Mouse (Mus musculus) neural tube, embryonic 13.5 days (tissue): ENCODE measurements around the gene Erich4. TPM values are rescaled to one million over a fixed set of nuclear protein-coding genes. Genes with fewer than 3 reads are reported as not detected.
A peak's percentile ranks its signal among the peaks of the same experiment; 100 is the strongest.

Experiments
- ATAC-seq: fragments of 200-750 bp; cut with Nextera tagmentation; 2 replicates; pipeline ENCODE4 v1.8.0; 2017; ENCODE audit warnings: low read depth, mild to moderate bottlenecking, moderate TSS enrichment, moderate library complexity
- H3K27ac ChIP-seq: fragments of 300-500 bp; sonication (generic); replicated peaks from 2 replicates; pipeline ENCODE4 v1.5.1; 2015; ENCODE audit warnings: moderate library complexity, mild to moderate bottlenecking, inconsistent platforms
- H3K27me3 ChIP-seq: fragments of 300-500 bp; sonication (generic); 2 replicates; pipeline ENCODE4 v1.6.1; 2015; ENCODE audit warnings: mild to moderate bottlenecking, inconsistent platforms
- H3K36me3 ChIP-seq: fragments of 300-500 bp; sonication (generic); 2 replicates; pipeline ENCODE4 v1.6.1; 2015; ENCODE audit warnings: mild to moderate bottlenecking, inconsistent platforms
- H3K4me1 ChIP-seq: fragments of 300-500 bp; sonication (generic); replicated peaks from 2 replicates; pipeline ENCODE4 v1.6.1; 2015; ENCODE audit warnings: inconsistent platforms
- H3K4me2 ChIP-seq: fragments of 300-500 bp; sonication (generic); 2 replicates; pipeline ENCODE4 v1.6.1; 2015; ENCODE audit warnings: inconsistent platforms, mild to moderate bottlenecking, moderate library complexity
- H3K4me3 ChIP-seq: fragments of 300-500 bp; sonication (generic); 2 replicates; pipeline ENCODE4 v1.5.1; 2015; ENCODE audit warnings: mild to moderate bottlenecking, inconsistent platforms
- H3K9ac ChIP-seq: fragments of 300-500 bp; sonication (generic); 2 replicates; pipeline ENCODE4 v1.6.1; 2015; ENCODE audit warnings: moderate library complexity, mild to moderate bottlenecking, inconsistent platforms
- H3K9me3 ChIP-seq: fragments of 300-500 bp; sonication (generic); 2 replicates; pipeline ENCODE4 v1.6.1; 2016; ENCODE audit warnings: inconsistent platforms
- WGBS: fragments of 180-500 bp; shearing (Covaris S2); methylation state at CpG from one replicate; pipeline ENCODE4 v1.1.7; 2015; 5-methylcytosine and 5-hydroxymethylcytosine counted together
- polyA plus RNA-seq: library from polyadenylated mRNA; unstranded; fragments of >200 nt; fragmentation: Nextera tagmentation; extraction: Ambion mirVana; gene quantifications from 2 replicates; pipeline ENCODE4 v1.2.1, GENCODE M21; 2015

The Erich4 gene
- polyA plus RNA-seq, 1 experiment from 2014 or later: not detected

GRCm38 (mm10) chr7:25639754-25640153, 24.1 kb upstream of the Erich4 start:
- H3K9me3 ChIP-seq: no peaks in the 10 kb centered on the region
- no peak overlapping the region for H3K9ac ChIP-seq
- H3K27ac ChIP-seq: no peak overlapping the region
- H3K36me3 ChIP-seq: peaks cover 63% of the 10 kb centered on the region
- no peak overlapping the region for H3K4me3 ChIP-seq
- 87% methylated on average over 4 of the region's 4 CpGs for WGBS
- no peaks in the 10 kb centered on the region for H3K27me3 ChIP-seq
- no peaks in the 10 kb centered on the region for H3K4me1 ChIP-seq
- no peak; the same call in 1 of the 2 replicates for ATAC-seq
- H3K4me2 ChIP-seq: no peak overlapping the region

- H3K27me3 ChIP-seq: no peaks in the 10 kb centered on the region
- H3K27ac ChIP-seq: no peak overlapping the region
- no peak overlapping the region for H3K9ac ChIP-seq
- H3K4me3 ChIP-seq: no peak overlapping the region
- H3K9me3 ChIP-seq: no peaks in the 10 kb centered on the region
- H3K36me3 ChIP-seq: peaks cover 84% of the 10 kb centered on the region
- no peak for ATAC-seq
- H3K4me2 ChIP-seq: no peak overlapping the region
- H3K4me1 ChIP-seq: no peaks in the 10 kb centered on the region
- 92% methylated on average over 5 of the region's 5 CpGs for WGBS
Measured at GRCm38 (mm10) chr7:25637099-25637498, 21.4 kb upstream of the Erich4 start.

DNA sequence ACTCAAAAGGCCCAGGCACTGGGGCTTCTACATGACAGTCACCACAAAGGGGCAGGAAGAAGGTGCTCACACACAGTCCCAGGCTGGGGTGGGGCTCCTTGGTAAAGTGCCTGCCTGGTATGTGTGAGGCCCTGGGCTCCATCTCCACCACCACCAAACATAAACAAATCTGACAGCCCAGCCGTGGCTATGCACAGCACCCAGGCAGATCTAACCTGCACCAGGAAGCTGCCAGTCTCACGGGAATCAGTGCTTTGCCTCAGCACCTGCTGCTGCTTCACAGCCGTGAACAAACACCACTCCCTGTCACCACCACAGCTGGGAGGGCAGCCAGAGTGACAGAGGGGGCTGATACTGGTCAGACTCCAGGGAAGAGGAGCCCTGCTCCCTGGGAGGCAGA, 20.7 kb upstream of the Erich4 start:
- H3K36me3 ChIP-seq: peaks cover 86% of the 10 kb centered on the region
- ATAC-seq: no peak
- whole genome bisulfite sequencing: 76% methylated on average over 3 of the region's 3 CpGs

GRCm38 (mm10) chr7:25632679-25633078, 17.0 kb upstream of the Erich4 start:
- H3K4me3 ChIP-seq: no peak overlapping the region
- H3K27me3 ChIP-seq: peaks cover 18% of the 10 kb centered on the region
- H3K4me2 ChIP-seq: no peak overlapping the region
- ATAC-seq: no peak
- peaks cover 86% of the 10 kb centered on the region for H3K36me3 ChIP-seq
- 94% methylated on average over 5 of the region's 5 CpGs for WGBS
- H3K4me1 ChIP-seq: peaks cover 5% of the 10 kb centered on the region
- no peak overlapping the region for H3K9ac ChIP-seq
- H3K9me3 ChIP-seq: no peaks in the 10 kb centered on the region
- H3K27ac ChIP-seq: no peak overlapping the region

More for the DNA sequence above, 20.7 kb upstream of the Erich4 start:
- no peaks in the 10 kb centered on the region for H3K9me3 ChIP-seq
- H3K27me3 ChIP-seq: no peaks in the 10 kb centered on the region
- H3K4me2 ChIP-seq: no peak overlapping the region
- H3K9ac ChIP-seq: no peak overlapping the region
- no peaks in the 10 kb centered on the region for H3K4me1 ChIP-seq
- no peak overlapping the region for H3K27ac ChIP-seq
- no peak overlapping the region for H3K4me3 ChIP-seq

GRCm38 (mm10) chr7:25628323-25628620, 12.6 kb upstream of the Erich4 start:
- Histone ChIP-seq H3K27me3 (peaks cover 22% of the 10 kb centered on the region), H3K4me1 (peaks cover 21% of the 10 kb centered on the region), H3K9me3 (no peaks in the 10 kb centered on the region), H3K27ac (no peak overlapping the region), H3K36me3 (peaks cover 74% of the 10 kb centered on the region), H3K9ac (0 out of 2 replicates have a peak overlapping the region, but pooled peaks have one; percentile 61), H3K4me3 (peak overlapping the region; percentile 29; the same call in 1 of the 2 replicates), H3K4me2 (peak overlapping the region; percentile 51)
- ATAC-seq: no peak
- WGBS: 68% methylated on average over 8 of the region's 8 CpGs

GRCm38 (mm10) chr7:25627431-25628322, 12.0 kb upstream of the Erich4 start:
- 17% methylated on average over 37 of the region's 38 CpGs for WGBS
- ATAC-seq: peak; percentile 51; the same call in 1 of the 2 replicates
- H3K4me3 ChIP-seq: peak overlapping the region; percentile 29
- H3K36me3 ChIP-seq: peaks cover 73% of the 10 kb centered on the region
- peak overlapping the region; percentile 61 for H3K9ac ChIP-seq
- peaks cover 21% of the 10 kb centered on the region for H3K4me1 ChIP-seq
- peak overlapping the region; percentile 51 for H3K4me2 ChIP-seq
- peak overlapping the region; percentile 52; the same call in 1 of the 2 replicates for H3K27ac ChIP-seq
- H3K27me3 ChIP-seq: peaks cover 22% of the 10 kb centered on the region
- no peaks in the 10 kb centered on the region for H3K9me3 ChIP-seq

DNA sequence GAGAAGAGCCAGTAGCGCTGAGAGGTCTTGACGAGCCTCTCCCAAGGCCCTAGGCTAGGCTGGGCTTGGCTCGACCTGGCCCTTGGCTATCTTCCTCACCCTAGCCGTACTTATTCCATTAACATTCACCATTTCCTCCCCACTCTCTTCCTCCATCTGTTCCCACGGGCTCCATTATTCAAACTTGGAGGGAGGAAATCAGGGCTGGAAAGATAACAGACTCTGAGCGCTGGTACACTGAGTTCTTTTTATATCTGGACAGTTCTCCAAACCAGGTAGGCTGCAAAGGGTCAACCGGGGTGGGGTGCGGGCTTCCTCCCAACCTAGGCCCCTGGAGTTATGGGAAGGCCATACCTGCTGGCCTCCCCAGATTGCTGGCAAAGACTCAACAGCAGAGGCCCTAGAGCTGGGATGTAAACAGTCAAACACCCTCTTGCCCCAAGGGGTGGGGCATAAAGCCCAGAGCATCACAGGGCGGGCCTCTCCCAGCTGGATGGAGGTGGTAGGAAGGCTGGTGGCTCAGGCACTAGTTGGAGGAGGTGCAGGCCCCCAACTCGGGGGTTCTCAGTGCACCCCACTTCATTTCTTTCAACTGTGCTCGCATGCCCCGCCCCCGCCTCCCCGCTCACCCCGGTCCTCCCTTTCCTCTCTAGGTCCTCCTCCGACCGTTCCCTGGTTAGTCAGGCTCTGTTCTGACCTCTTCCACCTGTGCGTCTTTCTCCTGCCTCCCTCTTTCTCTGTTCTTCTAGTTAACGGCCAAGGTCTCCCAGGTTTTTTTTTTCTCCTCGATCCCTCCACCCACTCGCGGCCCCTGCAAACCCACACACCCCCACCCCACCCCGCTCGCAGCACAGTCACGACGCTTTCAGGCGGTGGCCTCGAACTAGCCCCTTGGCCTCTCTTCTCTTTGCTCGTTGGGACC, 11.1 kb upstream of the Erich4 start, which contains the start of gene B3gnt8:
TSS of gene B3gnt8 (plus strand) at position 146 of the 922 bp plus-strand sequence.
- H3K4me3 ChIP-seq: peak within 1 kb of the TSS; percentile 29
- no peaks in the 10 kb centered on the region for H3K9me3 ChIP-seq
- H3K4me2 ChIP-seq: peak within 1 kb of the TSS; percentile 51
- H3K9ac ChIP-seq: peak within 1 kb of the TSS; percentile 61
- peak within 1 kb of the TSS; percentile 52; the same call in 1 of the 2 replicates for H3K27ac ChIP-seq
- peaks cover 21% of the 10 kb centered on the region for H3K4me1 ChIP-seq
- peaks cover 22% of the 10 kb centered on the region for H3K27me3 ChIP-seq
- 17% methylated on average over 29 of the region's 29 CpGs for WGBS
- H3K36me3 ChIP-seq: peaks cover 73% of the 10 kb centered on the region
- no peak for ATAC-seq

DNA sequence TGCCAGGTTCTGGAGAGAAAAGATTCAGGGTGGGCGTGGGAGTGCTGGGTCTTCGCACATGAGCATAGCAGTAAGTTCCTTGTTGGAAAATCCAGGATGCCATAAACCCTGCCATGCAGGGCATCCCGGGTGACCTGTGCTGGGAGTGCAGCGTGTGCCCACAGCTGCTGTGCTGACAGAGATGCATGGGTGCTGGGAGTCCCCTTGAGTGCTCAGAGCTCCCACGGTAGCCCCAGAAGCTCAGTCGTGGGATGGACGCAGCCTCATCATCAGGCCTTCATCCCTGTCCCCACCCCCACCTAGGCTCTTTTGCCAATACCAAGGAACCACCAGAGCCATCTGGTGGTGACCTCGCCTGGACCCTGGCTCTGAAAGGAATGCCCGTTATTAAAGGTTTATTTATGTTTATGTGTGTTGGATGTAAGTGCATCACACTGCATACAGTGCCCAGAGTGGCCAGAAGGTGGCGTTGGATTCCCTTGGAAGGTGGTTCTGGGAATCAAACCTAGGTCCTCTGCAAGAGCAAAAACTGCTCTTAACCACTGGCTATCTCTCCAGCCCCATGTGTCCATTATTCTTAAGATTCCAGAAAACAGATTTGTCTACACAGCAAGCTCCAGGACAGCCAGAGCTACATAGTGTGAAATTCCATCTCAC, 10.0 kb upstream of the Erich4 start:
- no peak for ATAC-seq
- Histone ChIP-seq H3K27me3 (peaks cover 22% of the 10 kb centered on the region), H3K4me3 (no peak overlapping the region), H3K4me2 (no peak overlapping the region), H3K36me3 (peaks cover 71% of the 10 kb centered on the region), H3K4me1 (peaks cover 21% of the 10 kb centered on the region), H3K9ac (no peak overlapping the region), H3K27ac (peak overlapping the region; percentile 52; the same call in 1 of the 2 replicates), H3K9me3 (no peaks in the 10 kb centered on the region)
- WGBS: 77% methylated on average over 10 of the region's 10 CpGs

GRCm38 (mm10) chr7:25624851-25625250, 9.2 kb upstream of the Erich4 start:
- Histone ChIP-seq H3K27ac (no peak overlapping the region), H3K4me1 (peaks cover 25% of the 10 kb centered on the region), H3K9ac (no peak overlapping the region), H3K36me3 (peaks cover 63% of the 10 kb centered on the region), H3K4me3 (no peak overlapping the region), H3K27me3 (peaks cover 22% of the 10 kb centered on the region), H3K9me3 (no peaks in the 10 kb centered on the region), H3K4me2 (no peak overlapping the region)
- WGBS: 78% methylated on average over 5 of the region's 5 CpGs
- no peak for ATAC-seq

DNA sequence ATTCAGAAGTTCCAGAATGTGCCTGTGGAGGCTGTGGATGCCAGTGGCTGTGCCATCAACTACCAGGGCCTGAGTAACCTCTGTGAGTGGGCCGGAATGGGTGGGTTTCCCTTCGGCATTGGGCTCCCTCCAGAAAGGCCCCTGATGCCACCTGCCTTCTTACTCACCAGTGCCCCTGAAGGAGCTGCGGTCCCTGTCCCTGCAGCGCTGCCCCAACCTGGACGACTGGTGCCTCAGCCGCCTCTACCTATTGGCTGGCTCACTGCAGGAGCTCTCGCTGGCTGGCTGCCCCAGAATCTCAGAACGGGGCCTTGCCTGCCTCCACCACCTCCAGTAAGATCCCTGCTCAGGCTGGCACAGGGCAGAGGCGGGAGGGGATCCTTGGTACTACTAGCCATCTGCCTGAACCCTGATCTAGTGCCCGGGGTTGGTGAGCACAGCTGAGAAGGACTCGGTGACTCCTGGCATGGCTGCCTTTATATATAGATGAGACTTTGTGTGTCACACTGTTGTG, 8.2 kb upstream of the Erich4 start:
- H3K4me3 ChIP-seq: no peak overlapping the region
- no peak for ATAC-seq
- H3K4me2 ChIP-seq: no peak overlapping the region
- peaks cover 16% of the 10 kb centered on the region for H3K27me3 ChIP-seq
- H3K9ac ChIP-seq: no peak overlapping the region
- 91% methylated on average over 11 of the region's 11 CpGs for WGBS
- H3K36me3 ChIP-seq: peaks cover 53% of the 10 kb centered on the region
- peaks cover 29% of the 10 kb centered on the region for H3K4me1 ChIP-seq
- H3K9me3 ChIP-seq: no peaks in the 10 kb centered on the region
- no peak overlapping the region for H3K27ac ChIP-seq

GRCm38 (mm10) chr7:25620751-25621150, 5.1 kb upstream of the Erich4 start:
- Histone ChIP-seq H3K4me3 (no peak overlapping the region), H3K36me3 (peaks cover 45% of the 10 kb centered on the region), H3K9me3 (no peaks in the 10 kb centered on the region), H3K27me3 (no peaks in the 10 kb centered on the region), H3K4me2 (no peak overlapping the region), H3K9ac (no peak overlapping the region), H3K4me1 (peaks cover 12% of the 10 kb centered on the region), H3K27ac (no peak overlapping the region)
- ATAC-seq: no peak
- WGBS: 92% methylated on average over 11 of the region's 11 CpGs
